Mouse (Mus musculus) fibroblast of lung, adult 2 months (primary cell): Measurements from ENCODE around the gene Prok1.

ENCODE experiments used
- DNase-seq: peaks from one replicate; pipeline ENCODE4 v3.0.0-alpha.2; 2011; ENCODE audit warnings: low read depth

Gene Prok1

DNA sequence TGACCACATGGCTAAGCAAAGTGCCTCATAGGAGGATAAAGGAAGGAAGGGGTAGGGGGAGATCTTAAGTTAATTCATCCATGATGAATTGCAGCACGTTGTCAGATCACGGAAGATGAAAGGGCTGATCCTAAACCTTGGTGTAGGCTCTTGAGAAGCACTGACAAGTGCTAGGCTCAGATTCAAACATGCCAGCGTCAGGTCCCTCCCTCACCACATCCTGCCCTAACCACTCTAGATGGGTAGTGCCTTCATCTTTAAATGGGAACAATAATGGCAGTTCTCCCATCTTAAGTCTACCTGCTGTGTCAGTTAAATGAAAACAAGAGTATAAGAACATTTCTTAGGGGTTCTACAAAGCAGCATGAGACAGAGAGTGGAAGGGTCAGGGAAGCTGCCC lies 53.9 kb downstream of the Prok1 start:
- DNase-seq: no peak

DNA sequence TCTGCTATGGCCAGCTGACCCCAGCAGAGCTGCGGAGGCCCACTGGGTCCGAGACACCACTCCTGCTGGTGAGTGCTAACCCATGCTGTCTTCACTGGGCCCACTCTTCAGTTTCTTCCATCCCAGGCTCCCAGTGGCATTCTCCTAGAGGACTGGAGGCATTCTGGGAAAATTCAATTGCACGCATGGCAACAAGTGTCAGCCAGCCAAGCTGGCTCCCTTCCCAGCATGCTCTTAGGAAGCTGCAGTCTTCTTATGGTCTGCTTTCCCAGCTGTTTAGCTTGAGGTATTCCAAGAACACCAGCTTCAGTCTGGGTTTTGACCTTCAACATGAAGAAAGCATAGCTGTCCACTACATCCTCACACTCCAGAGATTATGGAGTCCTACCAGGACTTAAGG lies 56.3 kb downstream of the Prok1 start:
- no peak for DNase-seq
